Mouse (Mus musculus): ENCODE data around the gene Haao.

Haao gene

GRCm38 (mm10) chr17:83786418-83786817 lies 61.3 kb downstream of the Haao start:
- no peak for DNase-seq (ENCODE audit: low read depth, low spot score)

GRCm38 (mm10) chr17:83782740-83783139 lies 65.0 kb downstream of the Haao start:
- DNase-seq (ENCODE audit: low read depth, low spot score): no peak
